Mouse (Mus musculus) embryonic facial prominence, embryonic 10.5 days (tissue): ENCODE measurements around the gene Spns2. TPM values are rescaled to one million over a fixed set of nuclear protein-coding genes. Genes with fewer than 3 reads are reported as not detected.

Experiments used
- DNase-seq: peaks from one replicate; pipeline ENCODE4 v3.0.0-alpha.2; 2017; ENCODE audit warnings: low spot score
- H3K27ac ChIP-seq: fragments of 300-500 bp; sonication (generic); replicated peaks from 2 replicates; pipeline ENCODE4 v1.5.1; 2016; ENCODE audit warnings: mild to moderate bottlenecking
- H3K27me3 ChIP-seq: fragments of 300-500 bp; sonication (generic); replicated peaks from 2 replicates; pipeline ENCODE4 v1.6.1; 2016; ENCODE audit warnings: low read depth, mild to moderate bottlenecking; ENCODE audit not compliant: poor library complexity, severe bottlenecking
- H3K36me3 ChIP-seq: fragments of 300-500 bp; sonication (generic); replicated peaks from 2 replicates; pipeline ENCODE4 v1.6.1; 2016; ENCODE audit warnings: mild to moderate bottlenecking, moderate library complexity
- H3K4me1 ChIP-seq: fragments of 300-500 bp; sonication (generic); 2 replicates; pipeline ENCODE4 v1.6.1; 2016
- H3K4me3 ChIP-seq: fragments of 300-500 bp; sonication (generic); 2 replicates; pipeline ENCODE4 v1.5.1; 2016; ENCODE audit warnings: mild to moderate bottlenecking, moderate library complexity
- H3K9me3 ChIP-seq: fragments of 300-500 bp; sonication (generic); 2 replicates; pipeline ENCODE4 v1.6.1; 2016; ENCODE audit warnings: mild to moderate bottlenecking
- WGBS: fragments of 180-500 bp; shearing (Covaris S2); methylation state at CpG from one replicate; pipeline ENCODE4 v1.1.7; 2016; 5-methylcytosine and 5-hydroxymethylcytosine counted together
- polyA plus RNA-seq: library from polyadenylated mRNA; unstranded; fragments of >200 nt; fragmentation: Nextera tagmentation; extraction: Ambion mirVana; gene quantifications from 2 replicates; pipeline ENCODE4 v1.2.1, GENCODE M21; 2016

The Spns2 gene
- 3.3 TPM in 2 replicates for polyA plus RNA-seq

DNA sequence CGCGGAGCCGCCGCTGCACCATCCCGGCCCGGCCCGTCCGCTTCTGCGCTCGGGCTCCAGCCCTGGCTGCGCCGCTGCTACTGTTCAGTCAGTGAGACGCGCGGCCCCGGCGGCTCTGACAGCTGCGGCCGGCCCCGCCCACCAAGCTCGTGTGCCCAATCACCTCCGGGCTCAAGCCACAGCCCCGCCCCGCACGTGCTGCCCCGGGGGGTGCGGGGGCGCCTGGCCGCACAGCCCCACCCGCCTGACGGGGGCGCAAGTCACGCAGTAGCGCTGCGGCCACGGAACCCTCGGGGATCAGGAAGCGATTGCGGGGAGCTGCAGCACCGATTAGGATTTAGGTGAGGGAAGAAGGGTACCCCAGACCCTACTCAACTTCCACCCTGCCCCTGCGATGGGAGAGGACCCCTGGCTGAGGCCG, at the start of gene Spns2:
TSS of gene Spns2 (minus strand) at position 24 of the 421 bp plus-strand sequence.
- Histone ChIP-seq H3K9me3 (no peaks in the 10 kb centered on the region), H3K27me3 (peaks cover 58% of the 10 kb centered on the region), H3K27ac (peak within 1 kb of the TSS; percentile 76), H3K4me3 (peak within 1 kb of the TSS; percentile 71), H3K4me1 (peaks cover 31% of the 10 kb centered on the region), H3K36me3 (no peaks in the 10 kb centered on the region)
- under 1% methylated on average over 42 of the region's 42 CpGs for WGBS
- peak; percentile 93 for DNase-seq

GRCm38 (mm10) chr11:72538811-72539210, 49.1 kb upstream of the Spns2 start:
- H3K4me1 ChIP-seq: peaks cover 18% of the 10 kb centered on the region

DNA sequence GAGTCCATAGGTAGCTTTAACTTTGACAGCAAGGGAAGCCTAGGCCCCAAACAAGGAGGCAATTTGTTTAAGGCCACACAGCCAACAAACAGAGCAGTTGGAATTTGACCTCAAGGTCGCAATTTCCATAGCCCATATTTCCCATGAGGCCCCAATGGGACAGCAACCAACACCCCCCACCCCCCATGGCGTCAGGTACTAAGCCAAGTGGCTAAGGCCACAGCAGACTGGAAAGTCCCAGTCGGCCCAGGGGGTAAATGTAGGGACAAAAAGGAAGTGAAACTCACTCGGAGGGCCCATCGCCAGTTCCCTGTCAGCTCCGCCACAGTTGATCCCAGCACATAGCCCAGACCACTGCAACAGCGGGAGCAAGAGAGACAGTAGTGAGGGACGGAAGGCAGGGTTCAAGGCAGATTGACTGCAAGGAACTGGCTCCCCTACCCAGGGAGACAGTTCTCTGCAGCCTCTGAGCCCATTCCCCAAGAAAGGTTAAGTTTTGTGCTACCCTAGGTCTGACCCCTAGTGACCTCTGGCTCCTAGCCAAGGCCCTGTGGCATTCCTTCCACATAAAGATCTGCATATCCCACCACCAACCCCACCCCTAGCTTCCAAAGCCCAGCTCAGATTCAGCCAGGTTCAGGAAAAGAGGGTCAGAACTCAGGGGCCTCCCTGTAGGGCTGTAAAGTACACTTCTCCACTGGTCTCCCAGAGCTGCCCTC, 48.5 kb upstream of the Spns2 start:
- 43% methylated on average over 8 of the region's 8 CpGs for WGBS
- no peaks in the 10 kb centered on the region for H3K27me3 ChIP-seq

More at GRCm38 (mm10) chr11:72538811-72539210, 49.1 kb upstream of the Spns2 start:
- Histone ChIP-seq H3K36me3 (no peaks in the 10 kb centered on the region), H3K27me3 (no peaks in the 10 kb centered on the region), H3K4me3 (no peak overlapping the region), H3K9me3 (peaks cover 4% of the 10 kb centered on the region; the same call in 1 of the 2 replicates), H3K27ac (no peak overlapping the region)
- no peak for DNase-seq
- 89% methylated on average over 7 of the region's 7 CpGs for WGBS

DNA sequence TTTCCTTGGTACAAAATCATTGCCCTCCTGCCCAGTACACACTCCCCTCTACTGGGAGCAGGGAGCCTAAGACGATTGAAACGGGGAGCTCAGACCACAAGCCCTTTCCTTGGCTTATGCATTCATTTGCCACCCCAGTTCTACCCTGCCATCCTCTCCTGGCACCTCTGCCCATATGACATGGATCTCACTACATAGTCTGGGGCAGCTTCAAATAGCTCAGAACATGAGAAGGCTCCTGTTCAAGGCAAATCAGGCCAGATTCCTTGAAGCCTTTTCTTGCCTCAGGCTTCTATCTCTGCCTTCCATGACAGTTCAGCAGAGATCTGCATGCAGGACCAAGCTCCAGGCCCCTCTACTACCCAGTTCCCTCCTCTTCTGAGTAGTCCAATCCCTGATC, 47.8 kb upstream of the Spns2 start:
- DNase-seq: no peak
- no peaks in the 10 kb centered on the region for H3K27me3 ChIP-seq
- H3K4me3 ChIP-seq: no peak overlapping the region
- no peak overlapping the region for H3K27ac ChIP-seq
- 80% methylated on average over 2 of the region's 2 CpGs for whole genome bisulfite sequencing
- peaks cover 18% of the 10 kb centered on the region for H3K4me1 ChIP-seq
- H3K36me3 ChIP-seq: no peaks in the 10 kb centered on the region
- peaks cover 4% of the 10 kb centered on the region; the same call in 1 of the 2 replicates for H3K9me3 ChIP-seq

More for the DNA sequence above, 48.5 kb upstream of the Spns2 start:
- Histone ChIP-seq H3K27ac (no peak overlapping the region), H3K4me3 (no peak overlapping the region), H3K4me1 (peaks cover 18% of the 10 kb centered on the region), H3K9me3 (peaks cover 4% of the 10 kb centered on the region; the same call in 1 of the 2 replicates), H3K36me3 (no peaks in the 10 kb centered on the region)
- peak; percentile 15 for DNase-seq

DNA sequence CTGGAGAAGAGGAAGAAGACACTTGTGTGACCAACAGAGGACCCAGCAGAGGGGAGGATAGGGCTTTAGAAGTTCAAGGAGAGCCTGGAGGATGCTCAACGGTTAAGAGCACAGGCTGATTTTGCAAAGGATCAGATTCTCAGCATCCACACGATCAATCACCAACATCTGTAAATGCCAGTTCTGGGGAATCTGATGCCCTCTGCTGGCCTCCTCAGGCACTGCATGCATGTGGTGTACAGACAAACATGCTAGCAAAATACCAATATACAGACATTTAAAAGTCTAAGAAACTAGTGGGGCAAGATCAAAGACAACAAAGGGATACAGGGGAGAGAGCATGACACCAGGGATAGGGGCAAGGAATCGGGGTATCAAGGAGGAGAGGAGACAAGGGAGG, 45.8 kb upstream of the Spns2 start:
- Histone ChIP-seq H3K27ac (no peak overlapping the region), H3K4me1 (peaks cover 18% of the 10 kb centered on the region)
- 79% methylated on average over 3 of the region's 3 CpGs for WGBS

GRCm38 (mm10) chr11:72532890-72533289, 43.2 kb upstream of the Spns2 start:
- DNase-seq: no peak
- Histone ChIP-seq H3K9me3 (peaks cover 4% of the 10 kb centered on the region; the same call in 1 of the 2 replicates), H3K27ac (no peak overlapping the region), H3K4me3 (no peak overlapping the region), H3K27me3 (no peaks in the 10 kb centered on the region), H3K4me1 (peaks cover 9% of the 10 kb centered on the region), H3K36me3 (no peaks in the 10 kb centered on the region)
- WGBS: 80% methylated on average over 3 of the region's 3 CpGs

More for the DNA sequence above, 45.8 kb upstream of the Spns2 start:
- H3K27me3 ChIP-seq: no peaks in the 10 kb centered on the region
- peak; percentile 34 for DNase-seq
- H3K4me3 ChIP-seq: no peak overlapping the region
- H3K9me3 ChIP-seq: peaks cover 4% of the 10 kb centered on the region; the same call in 1 of the 2 replicates
- H3K36me3 ChIP-seq: no peaks in the 10 kb centered on the region

- Histone ChIP-seq H3K4me1 (peaks cover 4% of the 10 kb centered on the region; the same call in 1 of the 2 replicates), H3K27ac (no peak overlapping the region), H3K9me3 (peaks cover 4% of the 10 kb centered on the region; the same call in 1 of the 2 replicates), H3K27me3 (no peaks in the 10 kb centered on the region), H3K4me3 (no peak overlapping the region), H3K36me3 (no peaks in the 10 kb centered on the region)
- WGBS: 83% methylated on average over 1 of the region's 1 CpGs
- DNase-seq: no peak
Observed at GRCm38 (mm10) chr11:72531632-72532031, 41.9 kb upstream of the Spns2 start.

GRCm38 (mm10) chr11:72531144-72531543, 41.4 kb upstream of the Spns2 start:
- no peaks in the 10 kb centered on the region for H3K27me3 ChIP-seq
- 81% methylated on average over 5 of the region's 5 CpGs for WGBS
- no peaks in the 10 kb centered on the region for H3K36me3 ChIP-seq
- H3K27ac ChIP-seq: no peak overlapping the region
- no peaks in the 10 kb centered on the region for H3K4me1 ChIP-seq
- no peak overlapping the region for H3K4me3 ChIP-seq
- DNase-seq: no peak
- peaks cover 4% of the 10 kb centered on the region; the same call in 1 of the 2 replicates for H3K9me3 ChIP-seq

- Histone ChIP-seq H3K27me3 (no peaks in the 10 kb centered on the region), H3K27ac (no peak overlapping the region), H3K9me3 (no peaks in the 10 kb centered on the region), H3K4me3 (no peak overlapping the region), H3K36me3 (no peaks in the 10 kb centered on the region), H3K4me1 (no peaks in the 10 kb centered on the region)
- no peak for DNase-seq
- 79% methylated on average over 4 of the region's 4 CpGs for WGBS
Observed at GRCm38 (mm10) chr11:72526190-72526589, 36.5 kb upstream of the Spns2 start.

GRCm38 (mm10) chr11:72523711-72524110, 34.0 kb upstream of the Spns2 start:
- H3K27ac ChIP-seq: no peak overlapping the region
- H3K27me3 ChIP-seq: no peaks in the 10 kb centered on the region
- WGBS: 61% methylated on average over 4 of the region's 4 CpGs
- no peaks in the 10 kb centered on the region for H3K9me3 ChIP-seq
- H3K4me3 ChIP-seq: no peak overlapping the region
- DNase-seq: no peak
- no peaks in the 10 kb centered on the region for H3K36me3 ChIP-seq
- no peaks in the 10 kb centered on the region for H3K4me1 ChIP-seq

DNA sequence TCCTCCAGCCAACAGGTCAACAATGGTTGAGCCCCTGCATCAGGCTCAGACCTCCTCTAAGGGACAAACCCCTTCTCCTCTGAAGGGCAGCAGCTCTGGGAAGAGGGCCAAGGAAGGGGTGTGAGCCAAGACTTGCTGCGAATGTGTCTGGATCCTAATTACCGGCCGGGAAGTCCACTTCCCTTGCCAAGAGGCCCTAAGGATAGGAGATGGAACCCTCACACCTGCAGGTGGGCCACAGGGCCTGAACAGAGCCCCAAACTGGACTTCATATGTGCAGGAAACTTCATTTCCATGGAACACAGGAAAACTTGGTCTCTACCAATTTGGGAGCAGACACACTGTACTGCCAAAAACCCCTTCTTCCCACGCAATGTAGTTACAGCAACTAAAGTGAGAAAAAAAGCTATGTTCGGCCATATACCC, 32.9 kb upstream of the Spns2 start:
- H3K9me3 ChIP-seq: no peaks in the 10 kb centered on the region
- DNase-seq: no peak
- WGBS: 92% methylated on average over 5 of the region's 5 CpGs
- no peak overlapping the region for H3K27ac ChIP-seq
- H3K36me3 ChIP-seq: no peaks in the 10 kb centered on the region
- no peaks in the 10 kb centered on the region for H3K4me1 ChIP-seq
- no peaks in the 10 kb centered on the region for H3K27me3 ChIP-seq
- no peak overlapping the region for H3K4me3 ChIP-seq

- H3K4me3 ChIP-seq: no peak overlapping the region
- no peaks in the 10 kb centered on the region for H3K4me1 ChIP-seq
- no peak overlapping the region for H3K27ac ChIP-seq
- H3K36me3 ChIP-seq: no peaks in the 10 kb centered on the region
- H3K27me3 ChIP-seq: no peaks in the 10 kb centered on the region
- 81% methylated on average over 5 of the region's 5 CpGs for WGBS
- H3K9me3 ChIP-seq: no peaks in the 10 kb centered on the region
- no peak for DNase-seq
Observed at GRCm38 (mm10) chr11:72521598-72522541, 32.2 kb upstream of the Spns2 start.
